Mouse (Mus musculus) thymus, postnatal 36 days (tissue): ENCODE data around the gene Sppl2b.
A peak's percentile ranks its signal among the peaks of the same experiment; 100 is the strongest.

Source experiments
- DNase-seq, 2 experiments: peaks; one replicate each; pipeline ENCODE4 v3.0.0; 2022; ENCODE audit warnings: mixed read lengths in 2 of 2

Sppl2b gene

GRCm38 (mm10) chr10:80855749-80856073 lies 636 bp downstream of the Sppl2b start:
- no peak for DNase-seq

- no peak for DNase-seq
Observed at GRCm38 (mm10) chr10:80856267-80856666, 1.2 kb downstream of the Sppl2b start.

- no peak for DNase-seq
Observed at GRCm38 (mm10) chr10:80856908-80857307, 1.8 kb downstream of the Sppl2b start.

GRCm38 (mm10) chr10:80857386-80857785 lies 2.3 kb downstream of the Sppl2b start:
- no peak for DNase-seq

GRCm38 (mm10) chr10:80857848-80858247 lies 2.8 kb downstream of the Sppl2b start:
- no peak for DNase-seq

GRCm38 (mm10) chr10:80858350-80858935 lies 3.4 kb downstream of the Sppl2b start:
- DNase-seq: no peak

GRCm38 (mm10) chr10:80862305-80862704 lies 7.2 kb downstream of the Sppl2b start:
- DNase-seq: no peak

- no peak for DNase-seq
Observed at GRCm38 (mm10) chr10:80864446-80864845, 9.4 kb downstream of the Sppl2b start.

- DNase-seq: no peak
Observed at GRCm38 (mm10) chr10:80870993-80871392, 15.9 kb downstream of the Sppl2b start.

GRCm38 (mm10) chr10:80871581-80871980 lies 16.5 kb downstream of the Sppl2b start, which contains the start of gene Tmprss9:
Gene Tmprss9, plus strand, starts transcription at chr10:80871848.
- no peak for DNase-seq

GRCm38 (mm10) chr10:80874035-80874434 lies 19.0 kb downstream of the Sppl2b start:
- no peak for DNase-seq

GRCm38 (mm10) chr10:80876028-80876427 lies 21.0 kb downstream of the Sppl2b start:
- peak; percentile 59 to 62 for DNase-seq

- DNase-seq: no peak
Observed at GRCm38 (mm10) chr10:80876594-80876993, 21.5 kb downstream of the Sppl2b start.

GRCm38 (mm10) chr10:80880131-80880641 lies 25.1 kb downstream of the Sppl2b start:
- peak; percentile 67 to 69 for DNase-seq

GRCm38 (mm10) chr10:80880901-80881300 lies 25.8 kb downstream of the Sppl2b start:
- no peak for DNase-seq

- DNase-seq: peak; percentile 79 to 81
Observed at GRCm38 (mm10) chr10:80881301-80881700, 26.2 kb downstream of the Sppl2b start.

- DNase-seq: no peak
Observed at GRCm38 (mm10) chr10:80887181-80887580, 32.1 kb downstream of the Sppl2b start.

GRCm38 (mm10) chr10:80895100-80895499 lies 40.0 kb downstream of the Sppl2b start:
- no peak for DNase-seq

- DNase-seq: no peak
Observed at GRCm38 (mm10) chr10:80895697-80896096, 40.6 kb downstream of the Sppl2b start.

- no peak for DNase-seq
Observed at GRCm38 (mm10) chr10:80896581-80897485, 41.8 kb downstream of the Sppl2b start.

GRCm38 (mm10) chr10:80897861-80898510 lies 42.9 kb downstream of the Sppl2b start:
- DNase-seq: no peak

- no peak for DNase-seq
Observed at GRCm38 (mm10) chr10:80899074-80899473, 44.0 kb downstream of the Sppl2b start.

GRCm38 (mm10) chr10:80899591-80900317 lies 44.7 kb downstream of the Sppl2b start:
- DNase-seq: no peak
